17 mouse cellular contexts compared by ENCODE assay signal in genomic region chr5:133167001-133167461, GRCm38 (mm10).
DNase-seq lines count a peak whose midpoint lies in the region; ATAC-seq and TF ChIP-seq lines count a peak whose summit lies in the region.
"Had no signal": no experiment of that assay in that cellular context is flagged by ENCODE, and none has a peak within 500 bp of the region (broad histone marks: within the 10 kb centered on the region; RNA-seq: fewer than 3 reads in every experiment).

No protein-coding gene starts in this region.

- no peaks in the 10 kb centered on the region for H3K9me3 ChIP-seq in liver, embryonic 11.5 days (ENCODE audit: control insufficient read depth, low read length)
- no peaks in the 10 kb centered on the region for H3K9me3 ChIP-seq in embryonic facial prominence, embryonic 13.5 days
- H3K9me3 ChIP-seq in limb, embryonic 15.5 days = no peaks in the 10 kb centered on the region
- H3K9me3 ChIP-seq: forebrain, embryonic 13.5 days; midbrain, embryonic 13.5 days had no signal

- H3K79me2 ChIP-seq in liver, adult 2 months (ENCODE audit: control insufficient read depth, insufficient read depth, low read length) = no peaks in the 10 kb centered on the region

- DNase-seq in gastrocnemius, adult 2 months = peak; percentile 29
- no peak for DNase-seq in gastrocnemius, postnatal 36 days
- DNase-seq in liver, adult 2 months (ENCODE audit: extremely low read depth, low read depth, low spot score) = peak; percentile 33
- no peak for DNase-seq in liver, embryonic 11.5 days (ENCODE audit: low spot score)
- DNase-seq: cerebellum, adult 11-12 months; gastrocnemius, postnatal 10 days; heart, postnatal 36 days; spleen, adult 18-20 months; thymus, adult 18-20 months had no signal

- no peaks in the 10 kb centered on the region for H3K27me3 ChIP-seq in liver, adult 2 months (ENCODE audit: control insufficient read depth, insufficient read depth, low read length)
- no peaks in the 10 kb centered on the region for H3K27me3 ChIP-seq in liver, embryonic 11.5 days (replicated peaks; ENCODE audit: control insufficient read depth, insufficient read depth, low read length)
- no peaks in the 10 kb centered on the region for H3K27me3 ChIP-seq in embryonic facial prominence, embryonic 13.5 days
- peaks cover 10% of the 10 kb centered on the region for H3K27me3 ChIP-seq in limb, embryonic 15.5 days
- H3K27me3 ChIP-seq: forebrain, embryonic 13.5 days had no signal

- WGBS in liver, adult 2 months = 49% methylated on average over 5 of the region's 5 CpGs
- whole genome bisulfite sequencing in liver, embryonic 11.5 days = 34% methylated on average over 5 of the region's 5 CpGs
- WGBS in embryonic facial prominence, embryonic 13.5 days = 28% methylated on average over 5 of the region's 5 CpGs
- 22% methylated on average over 5 of the region's 5 CpGs for WGBS in limb, embryonic 15.5 days

- H3K4me3 ChIP-seq in gastrocnemius, adult 2 months = no peak overlapping the region
- no peak overlapping the region for H3K4me3 ChIP-seq in liver, adult 2 months (ENCODE audit: insufficient read depth, low read depth, low read length)
- no peak overlapping the region for H3K4me3 ChIP-seq in liver, embryonic 11.5 days (ENCODE audit: low read depth, low read length)
- no peak overlapping the region for H3K4me3 ChIP-seq in embryonic facial prominence, embryonic 13.5 days
- no peak overlapping the region for H3K4me3 ChIP-seq in limb, embryonic 15.5 days
- H3K4me3 ChIP-seq: forebrain, embryonic 13.5 days; layer of hippocampus, adult 2 months; midbrain, embryonic 13.5 days had no signal

- no peak overlapping the region for H3K9ac ChIP-seq in liver, adult 2 months (ENCODE audit: low read depth, low read length)
- no peak overlapping the region for H3K9ac ChIP-seq in liver, embryonic 11.5 days (ENCODE audit: low read depth, low read length)
- H3K9ac ChIP-seq in embryonic facial prominence, embryonic 13.5 days = no peak overlapping the region
- H3K9ac ChIP-seq in limb, embryonic 15.5 days = no peak overlapping the region
- H3K9ac ChIP-seq: forebrain, embryonic 13.5 days; midbrain, embryonic 13.5 days had no signal

- no peak for ATAC-seq in liver, embryonic 11.5 days (replicated peaks; ENCODE audit: low FRiP score)
- peak; percentile 76; the same call in 1 of the 2 replicates for ATAC-seq in embryonic facial prominence, embryonic 13.5 days (ENCODE audit: insufficient number of reproducible peaks, insufficient read depth, low FRiP score, low TSS enrichment, low read depth)
- ATAC-seq in limb, embryonic 15.5 days (ENCODE audit: insufficient number of reproducible peaks, low FRiP score, low TSS enrichment, low read depth) = peak; percentile 44; the same call in 1 of the 2 replicates
- ATAC-seq in monocyte, adult 5-6 weeks (replicated peaks; ENCODE audit: insufficient number of reproducible peaks, low FRiP score, low TSS enrichment, poor library complexity, severe bottlenecking) = no peak
- ATAC-seq in CD4-positive, CD25-positive, alpha-beta regulatory T cell, adult 4 months = no peak
- ATAC-seq: forebrain, embryonic 13.5 days; inflammation-experienced regulatory T-cells, adult 6 months; midbrain, embryonic 13.5 days had no signal

- TF ChIP-seq CTCF in gastrocnemius, adult 2 months (IDR thresholded peaks at IDR 0.05) = no peak
- TF ChIP-seq CTCF in liver, adult 2 months (IDR thresholded peaks at IDR 0.05; ENCODE audit: low read depth, low read length) = no peak

- intact Hi-C loops in gastrocnemius, adult 2 months (cut with DNase I) = no loop called here
- intact Hi-C loops in gastrocnemius, postnatal 36 days (cut with DNase I) = no loop called here

- no peaks in the 10 kb centered on the region for H3K36me3 ChIP-seq in liver, adult 2 months (ENCODE audit: control insufficient read depth, insufficient read depth, low read length)
- no peaks in the 10 kb centered on the region for H3K36me3 ChIP-seq in liver, embryonic 11.5 days (ENCODE audit: control insufficient read depth, insufficient read depth, low read length)
- H3K36me3 ChIP-seq in embryonic facial prominence, embryonic 13.5 days = no peaks in the 10 kb centered on the region
- no peaks in the 10 kb centered on the region for H3K36me3 ChIP-seq in limb, embryonic 15.5 days
- H3K36me3 ChIP-seq: midbrain, embryonic 13.5 days had no signal

- no peaks in the 10 kb centered on the region for H3K4me1 ChIP-seq in liver, adult 2 months (ENCODE audit: control insufficient read depth, insufficient read depth, low read length)
- H3K4me1 ChIP-seq in liver, embryonic 11.5 days (replicated peaks; ENCODE audit: control insufficient read depth, insufficient read depth, low read length) = no peaks in the 10 kb centered on the region
- H3K4me1 ChIP-seq in embryonic facial prominence, embryonic 13.5 days = peaks cover 26% of the 10 kb centered on the region
- peaks cover 21% of the 10 kb centered on the region for H3K4me1 ChIP-seq in limb, embryonic 15.5 days

- no peak for TF ChIP-seq POLR2A in liver, adult 2 months (IDR thresholded peaks at IDR 0.05; ENCODE audit: extremely low read depth, insufficient read depth, low read length)

- no peak overlapping the region for H3K4me2 ChIP-seq in liver, embryonic 11.5 days
- no peak overlapping the region for H3K4me2 ChIP-seq in embryonic facial prominence, embryonic 13.5 days
- H3K4me2 ChIP-seq in limb, embryonic 15.5 days = no peak overlapping the region
- H3K4me2 ChIP-seq: forebrain, embryonic 13.5 days; midbrain, embryonic 13.5 days had no signal

- H3K27ac ChIP-seq in gastrocnemius, adult 2 months = no peak overlapping the region
- no peak overlapping the region for H3K27ac ChIP-seq in liver, adult 2 months (replicated peaks; ENCODE audit: insufficient read depth, low read depth, low read length)
- H3K27ac ChIP-seq in liver, embryonic 11.5 days (ENCODE audit: low read depth, low read length) = no peak overlapping the region
- peak overlapping the region; percentile 23; the same call in 1 of the 2 replicates for H3K27ac ChIP-seq in embryonic facial prominence, embryonic 13.5 days
- no peak overlapping the region for H3K27ac ChIP-seq in limb, embryonic 15.5 days
- H3K27ac ChIP-seq: forebrain, embryonic 13.5 days; layer of hippocampus, adult 2 months; midbrain, embryonic 13.5 days had no signal

Comparison
In these comparisons a context has a peak if more than half of its experiments do, and no peak if none do; other contexts are left out.
1. DNase-seq: peak in gastrocnemius, adult 2 months (single experiment) and liver, adult 2 months (single experiment); none in gastrocnemius, postnatal 36 days (0 of 2) and liver, embryonic 11.5 days (single experiment).
2. ATAC-seq: peak in embryonic facial prominence, embryonic 13.5 days (single experiment) and limb, embryonic 15.5 days (single experiment); none in liver, embryonic 11.5 days (single experiment), monocyte, adult 5-6 weeks (single experiment) and CD4-positive, CD25-positive, alpha-beta regulatory T cell, adult 4 months (single experiment).